Mouse (Mus musculus): ENCODE results near the gene Otud7b.

GRCm38 (mm10) chr3:96055294-96055693 is 49.0 kb upstream of the Otud7b start:
- TF ChIP-seq ZC3H11A (IDR thresholded peaks at IDR 0.05; ENCODE audit: borderline replicate concordance, low read depth, low read length) = no peak
- no peak for TF ChIP-seq ZNF384 (IDR thresholded peaks at IDR 0.05; ENCODE audit: low read depth, low read length)
